Mouse (Mus musculus) effector memory CD4-positive, alpha-beta T cell, adult 5 months (primary cell): Measurements from ENCODE around the gene Olfr313. TPM values are rescaled to one million over a fixed set of nuclear protein-coding genes. Genes with fewer than 3 reads are reported as not detected.

Experiments used
- polyA plus RNA-seq: library from polyadenylated mRNA; unstranded; fragments of 100-300 nt; shearing (Covaris generic); gene quantifications from one replicate; pipeline ENCODE4 v1.2.1, GENCODE M21; 2017

Gene Olfr313
- polyA plus RNA-seq: not detected

GRCm38 (mm10) chr11:58814700-58815099 is at the start of gene Olfr313:
TSS of gene Olfr313 (plus strand) at chr11:58815000.

GRCm38 (mm10) chr11:58772888-58773287 is 41.9 kb upstream of the Olfr313 start, which contains the start of gene Olfr315:
TSS of gene Olfr315 (plus strand) at chr11:58773188.

GRCm38 (mm10) chr11:58782480-58783089 is 32.2 kb upstream of the Olfr313 start, which contains the start of gene Olfr314:
TSS of gene Olfr314 (plus strand) at chr11:58782952.

GRCm38 (mm10) chr11:58801558-58802228 is 13.1 kb upstream of the Olfr313 start, which contains the start of gene Fam183b:
TSS of gene Fam183b (minus strand) at chr11:58801960.

GRCm38 (mm10) chr11:58828937-58829336 is 14.1 kb downstream of the Olfr313 start, which contains the start of gene Olfr312:
TSS of gene Olfr312 (plus strand) at chr11:58829237.

GRCm38 (mm10) chr11:58838951-58839350 is 24.2 kb downstream of the Olfr313 start, which contains the start of gene Olfr311:
TSS of gene Olfr311 (plus strand) at chr11:58839251.

GRCm38 (mm10) chr11:58846919-58847461 is 32.2 kb downstream of the Olfr313 start, which contains the start of gene Gm12258:
TSS of gene Gm12258 (plus strand) at chr11:58847158.

GRCm38 (mm10) chr11:58867039-58867953 is 52.5 kb downstream of the Olfr313 start, which contains the start of gene 2810021J22Rik:
TSS of gene 2810021J22Rik (plus strand) at chr11:58867216.

Other genes with a start within 250 kb of the Olfr313 start
- gene Olfr224, start 244.4 kb upstream of the Olfr313 start, polyA plus RNA-seq: not detected
- gene Olfr325, start 237.3 kb upstream of the Olfr313 start, polyA plus RNA-seq: not detected
- gene Olfr324, start 219.9 kb upstream of the Olfr313 start, polyA plus RNA-seq: not detected
- gene 2210407C18Rik, start 198.9 kb upstream of the Olfr313 start, polyA plus RNA-seq: not detected
- gene Olfr323, start 184.5 kb upstream of the Olfr313 start, polyA plus RNA-seq: not detected
- gene Trim58, start 174.5 kb upstream of the Olfr313 start, polyA plus RNA-seq: not detected
- not detected for gene Olfr322, start 156.2 kb upstream of the Olfr313 start, polyA plus RNA-seq
- not detected for gene Olfr320, start 133.9 kb upstream of the Olfr313 start, polyA plus RNA-seq
- gene Olfr319, start 115.8 kb upstream of the Olfr313 start, polyA plus RNA-seq: not detected
- gene Olfr318, start 91.0 kb upstream of the Olfr313 start, polyA plus RNA-seq: not detected
- not detected for gene Olfr317, start 75.8 kb upstream of the Olfr313 start, polyA plus RNA-seq
- gene Olfr316, start 62.3 kb upstream of the Olfr313 start, polyA plus RNA-seq: not detected
- gene Olfr315, start 41.8 kb upstream of the Olfr313 start, polyA plus RNA-seq: not detected
- gene Olfr314, start 32.0 kb upstream of the Olfr313 start, polyA plus RNA-seq: not detected
- not detected for gene Fam183b, start 13.0 kb upstream of the Olfr313 start, polyA plus RNA-seq
- gene Olfr312, start 14.2 kb downstream of the Olfr313 start, polyA plus RNA-seq: 0.12 TPM
- not detected for gene Olfr311, start 24.3 kb downstream of the Olfr313 start, polyA plus RNA-seq
- 1.7 TPM for gene Gm12258, start 32.2 kb downstream of the Olfr313 start, polyA plus RNA-seq
- gene 2810021J22Rik, start 52.2 kb downstream of the Olfr313 start, polyA plus RNA-seq: 3.0 TPM
- 3.0 TPM for gene Zfp39, start 89.2 kb downstream of the Olfr313 start, polyA plus RNA-seq
- not detected for gene Btnl10, start 102.9 kb downstream of the Olfr313 start, polyA plus RNA-seq
- 199 TPM for gene Rnf187, start 123.9 kb downstream of the Olfr313 start, polyA plus RNA-seq
- 13.5 TPM for gene Hist3h2ba, start 133.9 kb downstream of the Olfr313 start, polyA plus RNA-seq
- 23.4 TPM for gene Hist3h2a, start 139.7 kb downstream of the Olfr313 start, polyA plus RNA-seq
- 0.30 TPM for gene Trim17, start 139.7 kb downstream of the Olfr313 start, polyA plus RNA-seq
- 35.4 TPM for gene Trim11, start 163.1 kb downstream of the Olfr313 start, polyA plus RNA-seq